Mouse (Mus musculus) midbrain, postnatal 0 days (tissue): ENCODE measurements around the gene Crkl. TPM values are rescaled to one million over a fixed set of nuclear protein-coding genes. Genes with fewer than 3 reads are reported as not detected.

Experiments
- ATAC-seq: fragments of 200-750 bp; cut with Nextera tagmentation; 2 replicates; pipeline ENCODE4 v1.8.0; 2017; ENCODE audit warnings: moderate number of reproducible peaks, mild to moderate bottlenecking, moderate TSS enrichment, moderate library complexity; ENCODE audit not compliant: low FRiP score
- DNase-seq: peaks from one replicate; pipeline ENCODE4 v3.0.0-alpha.2; 2015; ENCODE audit warnings: low spot score
- H3K27ac ChIP-seq: fragments of 300-500 bp; sonication (generic); 2 replicates; pipeline ENCODE4 v1.5.1; 2014; ENCODE audit warnings: low read depth, mild to moderate bottlenecking, low read length, mixed read lengths
- H3K27me3 ChIP-seq: fragments of 300-500 bp; sonication (generic); 2 replicates; pipeline ENCODE4 v1.6.1; 2014; ENCODE audit warnings: low read length, control low read depth, mixed read lengths; ENCODE audit not compliant: insufficient read depth
- H3K36me3 ChIP-seq: fragments of 300-500 bp; sonication (generic); 2 replicates; pipeline ENCODE4 v1.6.1; 2014; ENCODE audit warnings: low read length, control low read depth, mixed read lengths; ENCODE audit not compliant: insufficient read depth
- H3K4me1 ChIP-seq: fragments of 300-500 bp; sonication (generic); 2 replicates; pipeline ENCODE4 v1.6.1; 2014; ENCODE audit warnings: mild to moderate bottlenecking, control low read depth, antibody characterized with exemption, low read length, mixed read lengths; ENCODE audit not compliant: insufficient read depth
- H3K4me2 ChIP-seq: fragments of 300-500 bp; sonication (generic); 2 replicates; pipeline ENCODE4 v1.6.1; 2014; ENCODE audit warnings: low read depth, mild to moderate bottlenecking, low read length, mixed read lengths; ENCODE audit not compliant: poor library complexity, severe bottlenecking
- H3K4me3 ChIP-seq: fragments of 300-500 bp; sonication (generic); 2 replicates; pipeline ENCODE4 v1.5.1; 2014; ENCODE audit warnings: low read depth, mild to moderate bottlenecking, low read length, moderate library complexity
- H3K9ac ChIP-seq: fragments of 300-500 bp; sonication (generic); replicated peaks from 2 replicates; pipeline ENCODE4 v1.6.1; 2014; ENCODE audit warnings: mild to moderate bottlenecking, low read length, moderate library complexity, mixed read lengths; ENCODE audit not compliant: poor library complexity, severe bottlenecking
- H3K9me3 ChIP-seq: fragments of 300-500 bp; sonication (generic); 2 replicates; pipeline ENCODE4 v1.6.1; 2016; ENCODE audit warnings: low read length, control low read depth
- CTCF ChIP-seq: IDR thresholded peaks from 2 replicates; pipeline ENCODE4 v1.5.1; 2016; ENCODE audit warnings: antibody characterized with exemption, mild to moderate bottlenecking
- WGBS: fragments of 180-500 bp; shearing (Covaris S2); extraction: QIAGEN DNeasy Blood & Tissue Kit; methylation state at CpG from one replicate; pipeline ENCODE4 v1.1.7; 2014; 5-methylcytosine and 5-hydroxymethylcytosine counted together
- polyA plus RNA-seq: library from polyadenylated mRNA; unstranded; fragments of >200 nt; fragmentation: Nextera tagmentation; extraction: Ambion mirVana; gene quantifications from 2 replicates; pipeline ENCODE4 v1.2.1, GENCODE M21; 2015
- total RNA-seq: library from RNA; depleted of rRNA; stranded (reverse); fragments of >200 nt; gene quantifications from 2 replicates; pipeline ENCODE4 v1.2.3, GENCODE M21; 2014

The Crkl gene
- total and polyA plus RNA-seq, 2 experiments from 2014 or later = 47.8 to 61.1 TPM

DNA sequence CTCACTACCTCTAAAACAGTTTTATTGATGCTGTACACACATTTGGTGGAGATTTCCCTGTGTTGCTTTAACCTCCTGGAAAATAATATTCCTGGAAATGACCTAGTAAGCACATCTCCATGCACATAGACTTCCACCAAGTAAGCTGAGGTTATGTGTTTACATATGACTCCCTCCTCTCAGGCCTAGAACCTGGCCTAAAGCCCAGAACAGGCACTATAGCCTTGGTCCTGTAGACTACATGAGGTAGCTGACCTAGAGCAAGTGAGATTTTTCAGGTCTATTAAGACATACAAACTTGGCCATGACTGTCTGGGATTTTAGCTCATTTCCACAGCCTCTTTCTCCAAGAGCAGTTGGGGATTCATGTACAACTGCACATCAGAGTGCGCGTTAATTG is 58.4 kb downstream of the Crkl start:
- H3K4me3 ChIP-seq = no peak overlapping the region
- TF ChIP-seq CTCF = no peak
- no peaks in the 10 kb centered on the region for H3K9me3 ChIP-seq
- H3K27ac ChIP-seq = no peak overlapping the region
- no peak for ATAC-seq
- peaks cover 25% of the 10 kb centered on the region for H3K36me3 ChIP-seq
- DNase-seq = no peak
- H3K9ac ChIP-seq = peak overlapping the region; percentile 84; the same call in 1 of the 2 replicates
- peaks cover 12% of the 10 kb centered on the region for H3K4me1 ChIP-seq
- peak overlapping the region; percentile 60 for H3K4me2 ChIP-seq
- WGBS = 95% methylated on average over 2 of the region's 2 CpGs
- no peaks in the 10 kb centered on the region for H3K27me3 ChIP-seq

DNA sequence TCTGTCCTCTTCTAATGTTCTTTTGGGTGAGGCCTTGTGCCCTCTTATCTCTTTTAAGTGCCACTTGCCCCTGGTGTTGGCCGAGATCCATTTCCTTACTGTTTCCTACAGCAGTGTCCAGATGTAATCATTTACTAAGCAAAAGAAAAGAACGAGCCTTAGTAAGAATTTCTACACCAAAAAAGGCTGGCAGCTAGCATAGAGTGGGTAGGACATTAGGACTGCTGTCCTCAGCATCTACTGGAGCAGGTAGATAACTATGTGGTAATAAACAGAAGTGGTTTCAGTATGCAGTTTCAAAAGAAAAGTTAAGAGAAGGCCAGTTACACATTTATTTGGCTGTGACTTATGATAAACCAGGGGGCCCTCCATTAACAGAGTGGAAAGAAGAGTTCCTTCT is 58.9 kb downstream of the Crkl start:
- no peak overlapping the region for H3K4me2 ChIP-seq
- DNase-seq (no peak), ATAC-seq (no peak)
- no peak for TF ChIP-seq CTCF
- no peaks in the 10 kb centered on the region for H3K9me3 ChIP-seq
- no peak overlapping the region for H3K4me3 ChIP-seq
- WGBS = 92% methylated on average over 2 of the region's 2 CpGs
- no peaks in the 10 kb centered on the region for H3K27me3 ChIP-seq
- peaks cover 12% of the 10 kb centered on the region for H3K4me1 ChIP-seq
- H3K36me3 ChIP-seq = peaks cover 30% of the 10 kb centered on the region
- H3K9ac ChIP-seq = no peak overlapping the region
- no peak overlapping the region for H3K27ac ChIP-seq

GRCm38 (mm10) chr16:17511431-17511830 is 59.6 kb downstream of the Crkl start:
- ATAC-seq = no peak
- no peak overlapping the region for H3K4me2 ChIP-seq
- no peak for DNase-seq
- H3K9me3 ChIP-seq = no peaks in the 10 kb centered on the region
- H3K9ac ChIP-seq = no peak overlapping the region
- H3K4me1 ChIP-seq = peaks cover 12% of the 10 kb centered on the region
- no peak for TF ChIP-seq CTCF
- no peak overlapping the region for H3K27ac ChIP-seq
- peaks cover 37% of the 10 kb centered on the region for H3K36me3 ChIP-seq
- no peak overlapping the region for H3K4me3 ChIP-seq
- 96% methylated on average over 4 of the region's 4 CpGs for WGBS
- H3K27me3 ChIP-seq = no peaks in the 10 kb centered on the region

GRCm38 (mm10) chr16:17518910-17519309 is 67.1 kb downstream of the Crkl start:
- WGBS = 92% methylated on average over 2 of the region's 2 CpGs
- no peak overlapping the region for H3K27ac ChIP-seq
- TF ChIP-seq CTCF = no peak
- peaks cover 79% of the 10 kb centered on the region for H3K36me3 ChIP-seq
- DNase-seq (no peak), ATAC-seq (no peak)
- H3K4me1 ChIP-seq = no peaks in the 10 kb centered on the region
- no peaks in the 10 kb centered on the region for H3K9me3 ChIP-seq
- H3K9ac ChIP-seq = no peak overlapping the region
- H3K4me2 ChIP-seq = no peak overlapping the region
- no peak overlapping the region for H3K4me3 ChIP-seq
- no peaks in the 10 kb centered on the region for H3K27me3 ChIP-seq

- Histone ChIP-seq H3K4me1 (no peaks in the 10 kb centered on the region), H3K27me3 (no peaks in the 10 kb centered on the region), H3K4me2 (no peak overlapping the region), H3K9me3 (no peaks in the 10 kb centered on the region), H3K9ac (no peak overlapping the region), H3K27ac (no peak overlapping the region), H3K36me3 (peaks cover 79% of the 10 kb centered on the region), H3K4me3 (no peak overlapping the region)
- no peak for TF ChIP-seq CTCF
- DNase-seq (no peak), ATAC-seq (no peak)
- 94% methylated on average over 11 of the region's 11 CpGs for WGBS
Observed at GRCm38 (mm10) chr16:17524156-17524555, 72.4 kb downstream of the Crkl start.

DNA sequence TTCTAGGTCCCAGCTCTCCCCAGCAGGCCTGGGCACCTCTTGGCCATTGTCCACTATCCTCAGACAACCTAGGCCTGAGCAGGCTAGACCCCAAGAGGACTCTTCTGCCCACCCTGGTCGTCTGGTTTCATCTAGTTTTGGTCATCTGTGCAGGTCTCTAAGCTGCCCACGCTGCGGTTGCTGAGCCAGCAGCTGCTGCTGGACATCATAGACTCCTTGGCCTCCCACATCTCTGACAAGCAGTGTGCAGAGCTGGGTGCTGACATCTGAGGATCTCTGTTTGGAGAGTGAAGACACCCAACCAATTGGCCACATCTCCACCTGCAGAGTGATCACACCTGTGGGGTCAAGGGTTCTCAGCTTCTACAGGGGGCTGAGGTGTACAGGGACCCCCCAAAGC is 73.7 kb downstream of the Crkl start:
- H3K36me3 ChIP-seq = peaks cover 68% of the 10 kb centered on the region
- 83% methylated on average over 3 of the region's 3 CpGs for WGBS

More for the DNA sequence above, 73.7 kb downstream of the Crkl start:
- DNase-seq = no peak
- no peak for ATAC-seq
- Histone ChIP-seq H3K9me3 (no peaks in the 10 kb centered on the region), H3K27ac (no peak overlapping the region), H3K27me3 (no peaks in the 10 kb centered on the region), H3K9ac (no peak overlapping the region), H3K4me1 (peaks cover 6% of the 10 kb centered on the region), H3K4me2 (no peak overlapping the region), H3K4me3 (no peak overlapping the region)
- TF ChIP-seq CTCF = no peak
